Mouse (Mus musculus): ENCODE measurements at regions not wholly inside any gene's neighbourhood (a gene's known extent, or its start where the extent isn't known, plus 50 kb on each side); places are given as distances from the start of the nearest gene placed in this dataset.

DNA sequence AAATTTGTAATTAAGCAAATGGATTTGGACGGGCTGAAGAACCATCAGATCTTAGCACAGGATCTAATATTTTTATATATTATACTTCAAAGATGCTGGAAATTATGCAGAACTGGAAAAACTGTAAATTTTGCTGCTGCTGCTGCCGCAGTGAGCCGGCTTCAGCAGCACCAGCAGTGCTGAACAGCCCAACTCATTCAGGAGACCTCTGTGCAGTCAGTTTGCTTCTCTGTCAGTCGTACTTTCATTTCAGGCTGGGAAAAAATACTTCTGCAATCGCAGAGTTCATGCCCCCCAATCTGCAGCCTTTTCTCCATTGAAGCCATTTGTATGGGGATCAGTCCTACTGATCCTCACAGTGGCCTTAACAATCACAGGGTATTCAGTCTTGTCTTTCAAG lies 53.4 kb upstream of the Trpc3 start:
- DNase-seq (ENCODE audit: low spot score) = no peak

DNA sequence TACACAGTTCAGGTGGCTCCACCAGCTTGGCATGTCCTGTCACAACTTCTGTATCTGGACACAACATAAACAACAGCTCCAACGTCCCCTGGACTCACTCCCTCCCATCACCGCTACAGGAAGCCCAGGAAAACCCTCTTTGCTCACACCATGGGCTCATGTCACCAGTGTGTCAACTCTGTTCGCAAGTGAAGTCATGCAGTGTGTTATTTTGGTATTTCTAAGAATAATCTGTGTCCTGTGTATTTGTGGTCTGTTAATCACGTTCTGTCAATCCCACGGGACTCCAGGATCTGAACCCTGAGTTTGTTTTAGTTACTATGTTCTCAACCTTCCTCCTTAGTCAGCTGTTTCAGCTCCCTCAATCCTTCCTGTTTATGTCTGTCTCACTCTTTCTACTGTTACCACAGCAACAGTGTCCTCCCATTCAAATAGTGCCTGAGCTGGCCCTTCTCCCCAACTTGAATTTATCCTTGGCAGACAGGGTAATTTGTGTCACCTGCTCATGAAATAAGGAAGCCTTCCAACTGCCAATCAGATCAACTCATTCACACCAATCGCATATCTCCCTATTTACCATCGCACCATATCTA lies 64.5 kb upstream of the Trpc3 start:
- DNase-seq (ENCODE audit: low spot score) = peak; percentile 8

DNA sequence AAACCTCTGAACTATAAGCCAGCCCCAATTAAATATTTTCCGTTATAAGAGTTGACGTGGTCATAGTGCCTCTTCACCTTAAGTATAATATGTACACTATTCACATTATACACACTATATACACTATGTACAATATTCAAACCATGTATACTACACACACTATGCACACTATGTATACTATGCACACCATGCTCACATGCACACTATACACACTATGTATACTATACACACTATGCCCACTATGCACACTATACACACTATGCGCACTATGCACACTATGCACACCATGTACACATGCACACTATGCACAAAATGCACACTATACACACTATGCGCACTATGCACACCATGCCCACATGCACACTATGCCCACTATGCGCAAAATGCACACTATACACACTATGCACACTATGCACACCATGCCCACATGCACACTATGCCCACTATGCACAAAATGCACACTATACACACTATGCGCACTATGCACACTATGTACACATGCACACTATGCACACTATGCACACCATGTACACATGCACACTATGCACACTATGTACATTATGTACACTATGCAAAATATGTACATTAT lies 72.2 kb upstream of the Trpc3 start:
- no peak for DNase-seq (ENCODE audit: low spot score)

DNA sequence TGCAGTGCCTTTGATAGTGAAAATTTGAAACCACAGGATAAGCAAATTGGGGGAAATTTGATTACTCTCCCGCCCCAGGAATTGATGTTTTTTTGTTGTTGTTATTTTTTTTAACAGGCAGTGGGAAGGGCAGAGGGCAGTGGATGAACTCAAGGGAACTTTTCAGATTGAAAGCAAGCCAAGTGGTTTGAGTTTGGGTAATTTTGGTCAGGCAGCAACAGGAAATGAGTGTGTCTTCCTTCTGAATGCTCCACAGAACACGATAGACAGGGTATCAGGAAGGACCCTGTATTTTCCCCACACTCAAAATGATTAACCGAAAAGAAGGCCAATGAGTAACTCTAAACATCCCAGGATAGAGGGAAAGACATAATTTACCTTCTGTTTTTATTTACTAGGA lies 72.9 kb upstream of the Trpc3 start:
- DNase-seq (ENCODE audit: low spot score) = no peak

DNA sequence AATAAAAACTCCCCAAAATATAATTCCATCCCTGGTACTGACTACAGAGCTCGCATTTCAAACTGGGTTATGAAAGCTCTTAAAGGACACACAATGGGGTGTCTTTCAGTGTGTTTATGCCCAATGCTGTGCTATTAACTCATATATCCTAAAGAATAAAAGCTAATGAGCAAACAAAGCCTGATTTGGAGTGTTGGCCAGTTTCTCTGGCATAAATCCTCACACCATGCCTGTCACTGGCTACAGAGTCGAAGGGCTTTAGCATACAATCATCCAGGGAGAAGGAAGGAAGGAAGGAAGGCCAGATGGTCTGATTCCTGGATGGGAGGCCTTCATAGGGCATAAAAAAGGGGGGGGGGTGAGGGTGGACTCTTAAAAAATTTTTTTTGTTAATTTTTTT lies 74.8 kb upstream of the Trpc3 start:
- no peak for DNase-seq (ENCODE audit: low spot score)

DNA sequence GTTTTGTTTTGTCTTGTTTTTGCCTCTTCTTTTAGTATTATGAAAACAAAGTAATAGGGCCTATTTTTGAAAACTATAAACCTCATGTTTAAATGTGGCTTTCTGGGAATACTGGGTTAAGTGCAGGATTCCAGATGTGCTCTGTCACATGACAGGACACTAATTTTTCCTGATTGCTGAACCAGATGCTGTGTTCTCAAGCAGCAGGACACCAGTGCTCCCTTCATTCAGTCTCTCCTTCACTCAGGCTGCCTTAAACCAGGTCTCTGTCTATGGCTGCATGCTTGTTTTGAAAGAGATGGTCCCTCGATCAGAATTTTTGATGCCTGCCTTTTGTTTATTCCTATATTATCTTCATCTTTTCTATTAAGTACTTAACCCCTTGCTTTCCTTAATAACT lies 80.1 kb upstream of the Trpc3 start:
- peak; percentile 10 for DNase-seq (ENCODE audit: low spot score)

DNA sequence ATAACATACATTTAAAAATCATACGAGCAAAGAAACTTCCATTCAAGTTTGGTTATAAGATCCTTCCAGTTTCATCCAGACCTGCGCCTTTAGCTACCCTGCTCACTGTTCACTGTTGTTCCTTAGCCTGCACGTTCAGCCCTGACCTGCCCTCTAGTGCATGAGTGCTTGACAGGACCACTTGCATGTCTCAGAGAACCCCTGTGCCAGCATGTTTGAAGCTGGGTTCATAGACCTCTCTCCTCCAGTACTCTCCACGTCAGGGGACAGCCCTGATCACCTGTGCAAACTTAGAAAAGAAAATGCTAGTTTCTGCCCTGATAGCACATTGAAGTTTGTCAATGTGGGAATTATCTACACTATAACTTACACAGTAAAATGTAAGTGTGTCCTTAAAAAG lies 81.0 kb upstream of the Trpc3 start:
- DNase-seq (ENCODE audit: low spot score) = no peak

DNA sequence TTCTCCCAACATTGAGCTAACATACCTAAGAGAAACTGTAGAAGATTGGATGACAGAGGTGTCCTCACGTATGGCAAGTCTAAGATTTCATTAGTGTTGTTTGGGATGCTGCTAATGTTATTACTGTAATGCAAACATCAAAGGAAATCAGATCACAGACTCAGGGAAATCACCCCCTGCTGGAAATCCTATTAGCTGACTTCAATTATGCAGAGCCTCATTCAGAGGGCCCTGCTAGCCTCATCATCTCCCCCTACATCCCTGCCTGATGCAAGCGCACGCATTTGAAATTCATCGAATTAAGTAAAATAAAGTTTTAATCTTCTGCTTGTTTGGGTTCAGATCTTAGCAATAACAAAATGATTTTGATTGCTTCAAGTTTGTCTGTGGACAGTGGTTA lies 84.1 kb upstream of the Trpc3 start:
- DNase-seq (ENCODE audit: low spot score) = no peak

DNA sequence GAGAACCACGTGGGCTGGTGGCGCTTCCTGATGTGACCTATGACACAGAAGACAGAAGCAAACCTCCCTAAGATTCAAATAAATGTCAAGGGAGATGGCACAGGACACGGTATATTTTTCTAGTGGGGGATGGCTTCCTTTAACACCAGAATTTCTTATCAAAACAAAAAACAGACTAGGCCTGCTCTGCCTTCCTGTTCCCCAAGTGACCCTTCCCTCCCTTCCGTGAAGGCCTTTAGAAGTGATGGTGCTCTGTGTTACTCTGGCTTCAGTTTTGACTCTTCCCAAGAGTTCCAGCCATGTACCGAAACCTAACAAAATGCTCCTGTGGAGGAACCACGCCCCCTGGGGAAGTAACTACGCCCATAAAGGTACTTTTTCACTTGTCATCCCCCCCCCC lies 84.5 kb upstream of the 4932438A13Rik start:
- no peak for DNase-seq (ENCODE audit: low spot score)

DNA sequence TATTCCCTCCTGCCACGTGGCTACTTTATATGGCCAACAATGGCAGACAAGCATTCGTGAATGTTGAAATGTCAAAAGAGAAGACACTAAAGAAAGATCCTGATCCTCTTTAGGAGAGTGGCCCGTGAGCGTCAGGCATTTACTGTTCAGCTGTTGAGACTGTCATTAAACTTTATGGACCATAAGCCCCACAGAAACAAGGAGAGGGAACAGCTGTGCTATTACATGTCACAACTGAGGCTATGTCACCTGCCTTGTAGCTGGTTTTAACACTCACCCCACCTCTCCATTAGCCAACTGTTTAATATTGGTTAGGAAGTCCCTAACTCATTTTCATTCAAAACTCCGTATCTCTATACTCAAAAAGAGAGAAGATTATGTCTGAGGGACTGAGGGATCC lies 76.3 kb upstream of the 4932438A13Rik start:
- no peak for DNase-seq (ENCODE audit: low spot score)

DNA sequence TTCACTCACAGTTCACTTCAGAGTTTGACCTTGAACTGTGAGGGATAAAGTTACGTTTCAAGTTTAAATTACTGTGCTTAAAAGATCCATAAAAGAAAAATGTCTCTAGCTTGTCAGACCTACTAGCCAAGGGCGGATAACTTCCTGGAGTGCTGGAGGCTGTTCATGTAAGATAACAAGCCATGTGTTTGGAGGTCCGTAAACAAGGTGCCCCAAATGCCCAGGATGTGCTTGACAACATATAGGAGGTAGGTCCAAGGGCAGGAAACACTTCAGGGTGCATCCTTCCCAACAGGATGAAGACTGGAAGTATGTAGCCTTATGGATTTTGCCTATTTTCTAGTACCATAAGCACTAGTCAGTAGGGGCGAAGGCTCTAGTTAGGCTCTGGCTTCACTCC lies 72.7 kb upstream of the 4932438A13Rik start:
- DNase-seq (ENCODE audit: low spot score) = no peak

DNA sequence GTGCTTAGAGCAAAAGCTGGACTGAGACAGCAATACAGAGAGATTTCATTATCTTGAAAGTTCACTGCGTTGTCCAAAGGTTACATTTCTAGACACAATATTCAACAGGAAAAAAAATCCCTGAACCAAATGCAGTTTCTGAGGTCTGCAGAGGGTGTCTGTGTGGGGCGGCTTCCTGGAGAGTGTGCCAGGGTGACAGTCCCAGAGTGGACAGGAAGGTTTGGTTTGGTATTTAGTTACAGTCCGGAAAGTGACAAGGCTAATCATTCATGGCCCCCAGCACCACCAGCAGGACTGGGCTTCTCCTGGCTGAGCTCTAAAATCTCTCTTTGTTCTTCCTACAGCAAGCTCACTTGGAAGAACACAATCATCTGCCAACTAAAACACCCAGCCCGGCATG lies 65.9 kb upstream of the 4932438A13Rik start:
- no peak for DNase-seq (ENCODE audit: low spot score)

DNA sequence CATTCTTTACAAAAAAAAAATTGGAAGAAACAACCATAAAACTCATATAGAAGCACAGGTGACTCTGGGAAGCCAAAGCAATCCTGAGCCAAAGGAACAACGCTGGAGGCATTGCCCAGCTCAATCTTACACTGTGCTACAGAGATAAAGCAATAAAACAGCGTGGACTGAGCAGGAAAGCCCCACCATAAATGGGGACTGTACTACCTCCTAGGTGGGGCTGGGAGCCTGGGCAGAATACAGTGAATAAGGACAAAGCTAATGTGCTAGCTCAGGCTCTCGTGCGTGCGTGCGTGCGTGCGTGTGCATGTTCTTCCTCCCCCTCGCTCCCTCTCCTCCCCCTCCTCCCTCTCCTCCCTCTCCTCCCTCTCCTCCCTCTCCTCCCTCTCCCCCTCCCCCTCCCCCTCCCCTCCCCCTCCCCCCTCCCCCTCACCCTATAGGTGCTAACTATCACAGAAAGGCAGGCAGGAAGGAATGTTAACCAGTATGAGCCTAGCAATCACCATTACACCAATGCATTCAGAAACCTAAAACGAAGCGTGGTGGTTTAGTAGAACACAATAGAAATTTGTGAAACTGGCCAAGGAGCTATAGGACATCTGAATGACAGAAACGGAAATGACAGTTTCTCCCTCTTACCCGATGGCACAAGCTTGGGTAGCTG lies 64.6 kb upstream of the 4932438A13Rik start:
- no peak for DNase-seq (ENCODE audit: low spot score)

DNA sequence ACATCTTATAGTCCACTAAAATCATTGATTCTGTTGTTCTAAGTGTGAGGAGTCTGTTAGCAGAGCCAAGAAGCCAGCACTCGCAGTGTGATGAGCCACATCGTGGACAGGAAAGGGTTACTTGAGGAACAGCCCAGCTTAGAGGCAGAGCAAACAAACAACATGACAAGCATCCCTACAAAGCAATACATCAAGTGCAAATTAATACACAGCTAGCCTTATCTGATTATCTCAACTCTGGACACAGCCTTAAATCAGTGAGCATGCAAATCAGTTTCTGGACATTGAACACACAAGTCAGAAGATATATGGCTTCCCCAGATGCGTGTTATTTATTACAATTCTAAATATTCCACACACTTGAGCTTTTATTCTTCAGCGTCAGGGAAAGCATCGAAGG lies 52.4 kb upstream of the 4932438A13Rik start:
- no peak for DNase-seq (ENCODE audit: low spot score)

Measured in gastrocnemius, adult 18-20 months (tissue).